Mouse (Mus musculus): Measurements from ENCODE around the gene Rbfox1.

DNA sequence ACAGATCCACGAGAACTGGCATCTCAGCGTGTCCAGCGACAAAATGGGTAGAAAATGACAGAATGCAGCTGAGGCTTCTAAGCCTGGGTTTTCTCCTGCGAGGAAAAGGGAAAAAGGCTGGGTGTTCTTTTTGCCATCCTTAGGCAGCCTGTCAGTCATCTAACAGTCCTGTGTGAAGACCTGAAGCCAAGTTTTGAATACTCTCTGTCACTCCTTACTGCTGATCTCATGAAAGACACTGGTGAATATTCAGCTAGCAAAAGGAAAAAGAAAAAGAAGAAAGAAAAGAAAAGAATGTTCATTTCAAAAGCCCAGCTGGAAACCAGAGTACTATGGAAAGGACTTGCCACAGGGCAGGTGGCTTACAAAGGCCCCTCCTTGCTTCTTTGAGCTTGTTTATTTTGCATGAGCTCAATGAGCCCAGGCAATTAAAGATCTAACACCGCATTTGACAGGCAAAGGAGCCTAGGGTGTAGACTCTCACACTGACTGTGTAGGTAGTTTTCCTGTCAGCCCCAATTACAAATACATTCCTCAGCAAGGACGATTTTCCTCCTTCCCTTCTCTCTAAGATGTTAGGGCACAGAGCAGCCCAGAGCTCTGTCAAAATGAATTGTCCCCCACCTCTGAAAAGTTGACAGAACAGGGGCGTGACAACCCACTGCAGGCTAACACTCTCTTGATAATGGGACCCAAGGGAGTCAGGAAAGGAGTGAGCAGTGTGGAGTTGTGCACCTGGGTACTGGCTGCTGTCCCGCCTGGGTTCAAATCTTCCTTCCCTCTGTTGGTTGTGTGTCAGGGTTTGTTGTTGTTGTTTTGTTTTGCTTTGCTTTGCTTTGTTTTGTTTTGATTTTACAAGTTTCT, 1079.8 kb downstream of the Rbfox1 start:
- TF ChIP-seq MAX (IDR thresholded peaks at IDR 0.05) (no peak), MYOD1 (IDR thresholded peaks at IDR 0.05; ENCODE audit: control insufficient read depth, insufficient read length, low read depth) (no peak), CTCF (IDR thresholded peaks at IDR 0.05; ENCODE audit: control insufficient read depth, insufficient read depth, insufficient read length) (no peak)

All from C2C12 (cell line).